Mouse (Mus musculus) ES-Bruce4 (cell line): ENCODE measurements around the gene Prepl.

Experiments
- CTCF ChIP-seq: IDR thresholded peaks from one replicate; pipeline ENCODE4 v1.8.1; 2011; ENCODE audit warnings: low read depth, low read length
- EP300 ChIP-seq: IDR thresholded peaks from 2 replicates; pipeline ENCODE4 v1.6.1; 2011; ENCODE audit warnings: low read depth, low read length; ENCODE audit not compliant: insufficient read depth
- POLR2A ChIP-seq: IDR thresholded peaks from one replicate; pipeline ENCODE4 v1.8.1; 2011; ENCODE audit warnings: low read length; ENCODE audit not compliant: insufficient read depth

DNA sequence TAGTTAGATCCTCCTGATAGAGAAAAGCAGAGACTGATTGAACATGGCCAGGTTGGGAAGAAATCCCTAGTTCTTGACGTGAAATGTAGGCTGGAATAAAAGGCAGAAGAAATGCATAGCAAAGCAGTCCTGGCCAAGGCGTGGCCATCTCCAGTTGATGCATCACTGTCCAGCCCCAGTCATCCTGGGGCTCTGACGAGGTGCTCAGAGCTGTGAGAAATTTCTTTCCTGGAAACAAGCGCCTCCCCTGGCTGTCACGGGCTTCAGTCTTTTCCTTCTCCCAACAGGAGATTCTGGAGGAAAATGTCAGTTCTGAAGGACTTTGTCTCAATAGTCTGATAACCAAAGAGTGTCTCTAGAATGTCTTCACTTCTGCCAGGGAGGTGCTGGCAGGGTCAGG is 59.4 kb downstream of the Prepl start:
- TF ChIP-seq CTCF, result no peak
- TF ChIP-seq POLR2A, result no peak
- TF ChIP-seq EP300, result no peak
